Mouse (Mus musculus) megakaryocyte, embryonic 14.5 days (primary cell): Measurements from ENCODE around the gene Ptgir.

Source experiments
- FLI1 ChIP-seq: IDR thresholded peaks from 2 replicates; pipeline ENCODE4 v1.6.1; 2012; ENCODE audit warnings: low read length, inconsistent platforms, mixed read lengths
- GATA1 ChIP-seq: IDR thresholded peaks from 3 replicates; pipeline ENCODE4 v1.6.1; 2012; ENCODE audit warnings: mixed read lengths, low read length, inconsistent platforms, borderline replicate concordance

DNA sequence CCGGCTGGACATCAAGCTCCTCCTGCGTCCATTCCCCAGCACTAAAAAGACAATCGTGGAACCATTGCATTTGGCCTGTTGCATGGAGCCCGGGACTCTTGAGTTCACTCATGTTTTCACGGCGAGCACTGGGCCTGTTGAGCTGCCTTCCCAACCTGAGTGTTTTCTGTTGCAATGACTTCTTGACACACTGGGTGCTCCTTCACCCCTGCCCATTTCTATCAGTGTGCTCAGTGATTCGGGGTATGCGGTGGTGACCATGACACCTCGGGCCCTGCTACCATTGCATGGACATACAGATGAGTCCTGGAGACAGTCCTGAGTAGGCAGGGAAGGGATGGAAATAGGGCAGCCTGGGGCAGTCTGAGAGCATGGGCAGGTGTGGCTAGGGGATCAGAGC is 33.8 kb upstream of the Ptgir start:
- TF ChIP-seq GATA1 (no peak), FLI1 (no peak)
